Mouse (Mus musculus) lung, adult 2 months (tissue): ENCODE measurements around the gene Parp8.

Source experiments
- CTCF ChIP-seq: fragments of 200-500 bp; IDR thresholded peaks from 2 replicates; pipeline ENCODE4 v1.5.1; 2011; ENCODE audit warnings: mild to moderate bottlenecking, low read length, control low read depth; ENCODE audit not compliant: insufficient read depth
- POLR2A ChIP-seq: fragments of 200-500 bp; IDR thresholded peaks from 2 replicates; pipeline ENCODE4 v1.6.1; 2011; ENCODE audit warnings: low read depth, mild to moderate bottlenecking, control low read depth, low read length, borderline replicate concordance; ENCODE audit errors: extremely low read depth

DNA sequence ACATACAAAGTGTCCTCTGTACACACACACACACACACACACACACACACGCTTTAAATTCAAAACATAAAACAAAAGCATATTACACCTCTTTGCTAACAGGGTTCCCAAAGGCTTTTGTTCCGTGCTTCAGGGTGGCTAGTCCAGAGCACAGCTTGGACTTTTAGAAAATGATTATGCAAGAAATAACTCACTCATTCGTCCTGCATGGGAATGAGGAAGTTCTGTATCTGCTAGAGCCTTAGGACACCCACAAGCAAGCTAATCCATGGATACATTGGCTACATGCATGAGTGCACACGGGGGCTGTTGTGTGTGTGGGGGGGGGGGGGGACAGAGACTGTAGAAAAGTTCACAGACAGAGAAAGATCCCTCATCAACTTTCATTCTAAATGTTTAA, 75.8 kb downstream of the Parp8 start:
- TF ChIP-seq CTCF, result no peak
- TF ChIP-seq POLR2A, result no peak
